Mouse (Mus musculus) right cerebral cortex, postnatal 14 days (tissue): Measurements from ENCODE around the gene Trappc2l.
A peak's percentile ranks its signal among the peaks of the same experiment; 100 is the strongest.

Source experiments
- DNase-seq: peaks from one replicate; pipeline ENCODE4 v3.0.0; 2022

Gene Trappc2l

DNA sequence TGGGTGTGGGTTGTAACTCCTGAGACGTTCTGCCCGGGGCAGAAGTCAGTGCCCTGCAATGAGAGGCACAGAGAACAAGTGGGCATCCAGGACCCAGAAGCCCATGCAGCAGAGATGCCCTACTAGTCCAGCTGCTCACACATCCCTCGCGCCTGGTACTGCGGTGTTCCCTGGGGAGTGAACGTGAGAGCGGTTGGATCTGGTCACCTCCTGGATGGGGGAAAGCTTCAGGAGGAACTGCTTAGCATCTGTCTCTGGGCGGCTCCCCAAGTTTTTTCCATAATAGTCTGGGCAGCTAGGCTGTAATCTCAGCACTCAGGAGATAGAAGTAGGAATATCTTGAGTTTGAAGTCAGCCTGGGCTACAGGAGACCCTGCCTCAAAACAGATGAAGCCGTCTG, 26.5 kb upstream of the Trappc2l start:
- no peak for DNase-seq

DNA sequence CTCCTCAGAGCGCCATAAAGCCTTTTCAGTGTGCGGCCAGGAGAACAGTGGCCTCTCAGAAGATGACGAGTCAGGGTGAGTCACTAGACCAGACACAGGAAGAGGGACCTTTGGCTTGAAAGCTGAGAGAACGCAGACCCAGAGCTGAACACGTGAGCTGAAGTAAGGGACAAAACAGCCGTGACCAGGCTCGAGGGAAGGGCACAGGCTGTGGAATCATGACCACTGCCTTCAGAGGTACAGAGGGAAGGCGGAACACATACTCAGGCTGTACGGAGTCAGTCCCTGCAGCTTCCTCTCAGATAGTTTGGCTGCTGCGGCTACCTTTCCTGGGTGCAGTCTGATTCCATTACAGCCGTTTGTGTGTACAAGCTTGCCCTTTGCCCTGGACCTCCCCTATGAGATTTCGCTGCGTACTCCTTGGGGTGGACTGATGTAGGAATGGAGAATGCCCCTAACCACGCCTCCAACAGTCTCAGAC, 26.0 kb upstream of the Trappc2l start:
- DNase-seq: no peak

DNA sequence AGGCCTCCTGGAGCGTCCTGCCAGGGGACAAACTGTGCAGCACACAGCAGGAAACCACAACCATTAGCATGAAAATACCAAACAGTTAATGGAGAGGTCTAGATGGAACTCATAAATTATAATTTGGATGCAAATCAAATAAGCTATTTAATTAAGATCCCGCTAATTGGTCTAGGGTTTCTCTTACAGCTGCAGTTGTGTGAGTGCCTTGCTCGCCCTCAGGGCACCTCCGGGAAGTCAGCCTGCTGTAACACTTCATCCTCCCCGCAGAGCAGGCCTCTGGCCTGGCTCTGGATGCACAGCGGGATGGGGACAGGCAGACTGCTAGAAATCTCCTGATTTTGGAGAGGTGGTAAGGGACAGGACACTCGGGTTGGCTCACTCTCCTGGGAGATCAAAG, 25.3 kb upstream of the Trappc2l start:
- no peak for DNase-seq

- no peak for DNase-seq
Measured at GRCm38 (mm10) chr8:122586749-122587148, 24.7 kb upstream of the Trappc2l start.

DNA sequence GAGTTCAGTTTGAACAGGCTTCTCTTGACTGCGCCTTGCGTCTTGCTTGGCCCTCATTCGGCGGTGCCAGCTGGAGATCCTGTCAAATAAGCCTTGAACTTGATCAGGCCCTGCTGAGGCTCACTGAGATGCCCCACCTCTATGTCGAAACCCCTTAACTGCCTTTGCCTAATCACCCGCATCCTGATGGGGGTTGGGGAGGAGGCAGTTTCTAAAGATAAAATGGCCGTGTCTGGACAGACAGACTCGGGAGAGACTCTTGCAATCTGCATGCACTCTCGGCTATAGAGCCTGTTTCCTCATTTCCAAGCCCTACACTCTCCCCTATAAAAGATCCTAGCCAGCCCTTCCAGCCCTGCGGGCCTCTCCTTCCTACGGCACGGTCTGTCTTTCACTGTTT, 18.2 kb upstream of the Trappc2l start:
- DNase-seq: no peak

GRCm38 (mm10) chr8:122593783-122594507, 17.5 kb upstream of the Trappc2l start:
- DNase-seq: no peak

DNA sequence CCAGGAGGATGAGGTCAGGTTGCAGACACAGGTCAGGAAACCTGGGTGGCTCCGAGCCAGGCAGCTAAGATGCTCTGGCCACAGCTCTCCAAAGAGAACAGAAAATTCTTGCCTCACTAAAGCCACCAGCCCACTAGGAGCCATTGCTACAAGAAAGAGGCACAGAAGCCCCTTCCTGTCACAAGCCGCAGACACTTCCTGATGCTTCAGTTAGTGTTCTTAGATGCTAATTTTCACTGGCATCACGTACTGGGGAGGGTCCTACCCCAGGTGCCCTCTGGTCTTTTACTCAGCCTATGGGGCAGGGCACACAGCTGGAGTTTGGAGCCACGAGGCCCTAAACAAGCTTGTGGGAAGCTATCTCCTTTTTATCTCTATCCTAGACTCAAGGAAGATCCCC, 15.4 kb upstream of the Trappc2l start:
- no peak for DNase-seq

- no peak for DNase-seq
Measured at GRCm38 (mm10) chr8:122600666-122601065, 10.8 kb upstream of the Trappc2l start.

GRCm38 (mm10) chr8:122604640-122605039, 6.8 kb upstream of the Trappc2l start:
- DNase-seq: no peak

- no peak for DNase-seq
Measured at GRCm38 (mm10) chr8:122605367-122605766, 6.1 kb upstream of the Trappc2l start.

DNA sequence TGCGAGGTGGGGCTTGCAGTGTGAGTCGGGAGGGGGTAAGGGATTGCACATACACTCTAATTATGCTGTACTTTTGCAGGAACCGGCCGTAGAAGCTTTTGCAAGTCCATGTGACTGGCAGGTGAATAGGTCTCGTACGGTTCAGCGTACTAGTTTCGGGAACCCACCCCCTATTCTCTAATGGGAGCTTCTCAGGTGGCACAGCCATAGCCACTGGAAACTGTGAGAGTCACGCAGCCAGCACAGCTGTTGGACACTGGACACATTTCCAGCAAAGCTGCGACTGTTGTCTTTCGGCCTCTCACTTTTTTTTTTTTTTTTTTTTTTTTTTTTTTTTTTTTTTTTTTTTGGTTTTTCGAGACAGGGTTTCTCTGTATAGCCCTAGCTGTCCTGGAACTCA, 4.6 kb upstream of the Trappc2l start:
- no peak for DNase-seq

GRCm38 (mm10) chr8:122610209-122610608, 1.2 kb upstream of the Trappc2l start:
- no peak for DNase-seq

DNA sequence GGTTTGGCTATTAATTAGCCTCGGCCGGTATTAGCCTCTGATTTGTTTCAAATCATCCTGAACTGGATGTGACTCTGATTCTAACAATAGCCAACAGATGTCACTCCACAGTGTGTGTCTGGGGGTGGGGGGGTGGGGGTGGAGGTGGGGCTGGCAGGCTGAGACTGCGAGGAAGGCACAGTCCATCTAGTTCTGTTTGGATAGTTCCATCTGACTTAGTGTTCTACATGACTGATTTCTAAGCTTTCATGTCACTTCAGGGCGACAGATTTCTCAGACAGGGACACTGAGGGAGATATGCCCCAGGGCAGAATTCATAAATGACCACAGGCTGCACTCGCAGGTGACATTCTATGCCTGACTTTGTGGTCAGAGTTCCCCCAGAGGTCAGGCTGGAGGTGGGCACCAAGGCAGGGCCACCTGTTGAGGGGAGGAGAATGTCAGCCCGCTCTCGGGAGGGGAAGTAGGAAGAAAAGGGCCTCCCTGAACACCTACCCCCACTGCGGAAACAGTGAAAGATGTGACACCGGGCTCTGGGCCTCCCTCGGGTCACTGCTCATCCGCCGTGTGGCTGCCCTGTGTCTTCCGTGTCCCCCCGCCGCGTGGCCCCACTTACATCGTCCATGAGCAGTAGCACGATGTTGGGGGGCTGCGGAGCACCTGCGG, 695 bp upstream of the Trappc2l start:
- no peak for DNase-seq

- DNase-seq: no peak
Measured at GRCm38 (mm10) chr8:122616181-122616905, 4.9 kb downstream of the Trappc2l start.

GRCm38 (mm10) chr8:122617947-122618546, 6.6 kb downstream of the Trappc2l start:
- peak; percentile 76 for DNase-seq

DNA sequence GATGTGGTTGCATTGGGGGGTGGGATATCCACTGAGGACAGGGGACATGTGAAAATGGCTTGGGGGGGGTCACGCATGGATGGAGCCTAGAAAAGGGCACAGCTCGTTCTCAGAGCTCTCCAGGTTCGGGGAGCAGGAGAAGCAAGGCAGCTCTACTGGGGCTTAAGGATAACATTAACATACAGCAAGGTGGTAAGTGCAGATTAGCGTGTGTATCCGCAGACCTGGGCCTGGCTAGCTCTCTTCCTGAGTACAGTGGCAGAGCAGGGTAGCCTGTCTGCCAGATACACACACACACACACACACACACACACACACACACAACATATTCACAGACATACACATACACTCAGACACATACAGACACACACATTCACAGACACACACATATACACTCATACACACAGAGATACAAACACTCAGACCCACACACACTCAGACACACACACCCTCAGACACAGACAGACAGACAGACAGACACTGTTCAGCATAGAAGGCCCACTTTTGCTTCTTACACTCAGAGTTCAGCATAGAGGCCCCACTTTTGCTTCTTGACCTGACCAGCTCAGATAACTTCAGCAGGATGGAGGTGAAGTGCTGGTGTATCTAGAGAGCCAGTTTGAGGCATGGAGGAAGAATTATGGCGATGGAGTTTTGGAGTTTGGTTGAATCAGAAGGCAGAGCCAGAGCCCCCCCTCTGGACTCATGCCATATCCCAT, 7.4 kb downstream of the Trappc2l start:
- DNase-seq: no peak

GRCm38 (mm10) chr8:122620446-122620845, 9.0 kb downstream of the Trappc2l start:
- no peak for DNase-seq

- DNase-seq: no peak
Measured at GRCm38 (mm10) chr8:122622727-122623126, 11.3 kb downstream of the Trappc2l start, which contains the start of gene Pabpn1l. TSS of gene Pabpn1l (minus strand) at chr8:122622739.

DNA sequence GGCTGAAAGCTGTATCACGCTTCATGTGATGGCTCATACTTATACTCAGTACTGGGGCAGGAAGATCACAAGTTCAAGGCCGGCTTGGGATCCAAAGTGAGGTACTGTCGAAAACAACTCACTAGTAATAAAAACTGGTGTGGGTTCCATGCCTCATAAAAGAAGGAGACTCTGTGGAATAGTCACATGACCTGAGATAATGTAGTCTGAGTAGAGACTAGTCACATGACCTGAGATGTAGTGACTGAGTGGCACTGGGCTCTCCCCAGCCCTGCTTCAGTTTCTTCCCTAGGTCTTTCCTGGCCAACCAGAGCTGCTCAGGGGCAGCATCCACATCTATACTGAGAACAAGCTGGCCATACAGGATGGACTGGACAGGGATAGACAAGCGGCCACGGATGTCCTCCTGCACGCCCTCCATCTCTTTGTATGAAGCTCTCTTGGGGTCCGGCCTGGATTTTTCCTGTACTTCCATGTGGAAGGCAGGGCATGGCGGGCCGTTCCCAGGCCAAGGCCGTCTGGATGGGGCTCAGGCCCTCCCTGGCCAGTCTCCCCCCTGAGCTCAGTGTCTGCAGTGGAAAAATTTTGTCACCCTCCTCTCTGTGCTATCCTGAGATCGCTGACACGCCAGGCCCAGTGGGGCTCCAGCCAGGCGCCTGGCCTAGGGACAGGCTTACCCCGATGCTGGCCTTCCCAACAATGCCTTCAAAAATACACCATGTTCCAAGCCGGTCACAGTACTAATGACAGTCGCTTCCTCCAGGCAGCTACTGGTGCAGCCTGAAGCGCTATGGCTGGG, 12.6 kb downstream of the Trappc2l start:
- no peak for DNase-seq

DNA sequence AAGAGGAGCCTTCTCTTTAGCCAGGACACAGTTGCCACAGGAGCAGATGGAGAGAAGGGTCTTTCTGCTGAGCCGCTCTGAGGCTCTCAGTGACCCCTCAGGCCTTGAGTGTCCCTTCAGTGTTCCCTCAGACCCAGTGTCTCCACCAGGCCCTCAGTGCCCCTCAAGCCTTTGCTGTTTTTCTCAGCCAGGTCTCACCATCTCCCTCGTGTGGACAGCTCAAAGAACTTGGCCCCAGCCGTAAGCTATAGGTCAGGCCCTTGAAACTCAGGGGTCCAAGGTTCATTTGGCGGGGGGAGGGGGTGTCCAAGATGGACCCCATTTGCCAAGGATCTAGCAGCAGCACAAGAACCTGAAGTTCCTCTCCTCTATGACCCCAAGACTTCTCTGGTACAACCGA, 13.2 kb downstream of the Trappc2l start:
- DNase-seq: no peak

DNA sequence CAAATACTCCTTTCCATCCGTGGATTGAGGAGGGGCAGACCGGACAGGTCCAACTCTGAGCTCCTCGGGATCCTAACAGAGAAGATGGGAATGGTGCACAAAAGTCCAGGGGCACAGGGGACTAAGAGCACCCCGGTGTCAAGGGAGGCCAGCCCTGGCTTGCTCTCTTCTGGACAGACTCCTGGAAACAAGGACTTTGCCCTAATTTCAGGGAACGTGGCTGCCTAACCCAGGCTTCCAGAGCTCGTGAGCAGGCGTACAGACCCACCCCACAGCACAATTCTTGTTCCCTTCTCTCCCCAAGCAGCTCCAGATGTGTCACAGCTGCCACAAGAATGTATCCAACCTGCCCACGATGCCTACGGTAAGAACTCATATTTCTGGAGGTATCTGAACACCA, 14.4 kb downstream of the Trappc2l start:
- DNase-seq: no peak

- DNase-seq: no peak
Measured at GRCm38 (mm10) chr8:122626896-122627295, 15.5 kb downstream of the Trappc2l start.
